Mouse (Mus musculus) CD4-positive, CD25-positive, alpha-beta regulatory T cell (primary cell): Measurements from ENCODE around the gene Xlr5c. TPM values are rescaled to one million over a fixed set of nuclear protein-coding genes. Genes with fewer than 3 reads are reported as not detected.

Experiments
- polyA plus RNA-seq: library from polyadenylated mRNA; unstranded; fragments of 100-300 nt; shearing (Covaris generic); gene quantifications from one replicate; pipeline ENCODE4 v1.2.1, GENCODE M21; 2017

Xlr5c gene
- not detected for polyA plus RNA-seq

GRCm38 (mm10) chrX:73292876-73293275, at the start of gene Xlr5c, which contains the start of gene Xlr5a:
Gene Xlr5c, minus strand, starts transcription at chrX:73292976.
Gene Xlr5a, minus strand, starts transcription at chrX:73292976.

GRCm38 (mm10) chrX:73342483-73342895, 49.7 kb upstream of the Xlr5c start, which contains the start of gene Zfp275:
Gene Zfp275, plus strand, starts transcription at chrX:73342621.

GRCm38 (mm10) chrX:73336740-73337139, 44.0 kb upstream of the Xlr5c start, which contains the start of gene Gm45015:
Gene Gm45015, minus strand, starts transcription at chrX:73336840.

GRCm38 (mm10) chrX:73265270-73265669, 27.5 kb downstream of the Xlr5c start, which contains the start of gene Xlr3c:
Gene Xlr3c, minus strand, starts transcription at chrX:73265390.

GRCm38 (mm10) chrX:73242821-73243325, 49.9 kb downstream of the Xlr5c start, which contains the start of gene Xlr4c:
Gene Xlr4c, minus strand, starts transcription at chrX:73243130.

Other genes starting within 250 kb of the Xlr5c start
- gene Pnma3, start 228.2 kb downstream of the Xlr5c start, polyA plus RNA-seq = not detected
- gene Xlr4a, start 210.5 kb downstream of the Xlr5c start, polyA plus RNA-seq = 96.6 TPM
- gene Xlr3a, start 195.9 kb downstream of the Xlr5c start, polyA plus RNA-seq = 0.45 TPM
- gene Gm14685, start 175.9 kb downstream of the Xlr5c start, polyA plus RNA-seq = 0.28 TPM
- not detected for gene Xlr5b, start 144.2 kb downstream of the Xlr5c start, polyA plus RNA-seq
- not detected for gene DXBay18, start 143.5 kb downstream of the Xlr5c start, polyA plus RNA-seq
- gene Spin2d, start 116.0 kb downstream of the Xlr5c start, polyA plus RNA-seq = not detected
- gene Xlr3b, start 100.8 kb downstream of the Xlr5c start, polyA plus RNA-seq = 11.8 TPM
- gene Xlr4b, start 78.6 kb downstream of the Xlr5c start, polyA plus RNA-seq = 131 TPM
- 20.3 TPM for gene F8a, start 64.7 kb downstream of the Xlr5c start, polyA plus RNA-seq
- gene Xlr4c, start 49.8 kb downstream of the Xlr5c start, polyA plus RNA-seq = 81.2 TPM
- 0.23 TPM for gene Xlr3c, start 27.6 kb downstream of the Xlr5c start, polyA plus RNA-seq
- not detected for gene Xlr5a, start within 50 bp of the Xlr5c start, polyA plus RNA-seq
- gene Gm45015, start 43.9 kb upstream of the Xlr5c start, polyA plus RNA-seq = not detected
- gene Zfp275, start 49.6 kb upstream of the Xlr5c start, polyA plus RNA-seq = 16.1 TPM
- gene Gm18336, start 105.8 kb upstream of the Xlr5c start, polyA plus RNA-seq = not detected
- gene Zfp92, start 118.1 kb upstream of the Xlr5c start, polyA plus RNA-seq = 0.16 TPM
- gene Trex2, start 142.4 kb upstream of the Xlr5c start, polyA plus RNA-seq = not detected
- gene Haus7, start 166.1 kb upstream of the Xlr5c start, polyA plus RNA-seq = 32.3 TPM
- not detected for gene Bgn, start 190.6 kb upstream of the Xlr5c start, polyA plus RNA-seq
- gene Atp2b3, start 210.1 kb upstream of the Xlr5c start, polyA plus RNA-seq = not detected